Mouse (Mus musculus) spleen, adult 2 months (tissue): ENCODE data around the gene Exosc5.

ENCODE experiments used
- CTCF ChIP-seq: fragments of 200-500 bp; IDR thresholded peaks from 2 replicates; pipeline ENCODE4 v1.5.1; 2011; ENCODE audit warnings: mild to moderate bottlenecking, inconsistent platforms; ENCODE audit not compliant: insufficient read depth, insufficient read length, insufficient replicate concordance; ENCODE audit errors: extremely low read depth
- POLR2A ChIP-seq: fragments of 200-500 bp; IDR thresholded peaks from 2 replicates; pipeline ENCODE4 v1.6.1; 2011; ENCODE audit warnings: low read depth, low read length, inconsistent platforms

- TF ChIP-seq CTCF: no peak
- no peak for TF ChIP-seq POLR2A
Observed at GRCm38 (mm10) chr7:25620751-25621150, 38.2 kb upstream of the Exosc5 start.
